Mouse (Mus musculus) heart, embryonic 14.5 days (tissue): ENCODE results near the gene Plcd1. TPM values are rescaled to one million over a fixed set of nuclear protein-coding genes. Genes with fewer than 3 reads are reported as not detected.

Experiments
- ATAC-seq: fragments of 200-750 bp; cut with Nextera tagmentation; 2 replicates; pipeline ENCODE4 v1.8.0; 2017; ENCODE audit warnings: low read depth, moderate TSS enrichment; ENCODE audit not compliant: insufficient number of reproducible peaks, insufficient read depth, low FRiP score
- H3K27ac ChIP-seq, 2 experiments: fragments of 200-500 bp in 1 of 2; fragments of 300-500 bp in 1 of 2; sonication (generic) in 1 of 2; replicated peaks in 1 of 2; 2 replicates each; pipeline ENCODE4 v1.5.1; 2012 to 2014; ENCODE audit warnings: low read depth in 2 of 2, low read length in 2 of 2, control low read depth in 1 of 2, mild to moderate bottlenecking in 1 of 2, mixed read lengths in 1 of 2; ENCODE audit not compliant: control insufficient read depth in 1 of 2, insufficient read depth in 1 of 2
- H3K27me3 ChIP-seq: fragments of 300-500 bp; sonication (generic); 2 replicates; pipeline ENCODE4 v1.6.1; 2014; ENCODE audit warnings: mild to moderate bottlenecking, low read length, control low read depth; ENCODE audit not compliant: control insufficient read depth, insufficient read depth
- H3K36me3 ChIP-seq: fragments of 300-500 bp; sonication (generic); 2 replicates; pipeline ENCODE4 v1.6.1; 2014; ENCODE audit warnings: mild to moderate bottlenecking, control low read depth, low read length, mixed read lengths; ENCODE audit not compliant: control insufficient read depth, insufficient read depth
- H3K4me1 ChIP-seq, 2 experiments: fragments of 200-500 bp in 1 of 2; fragments of 300-500 bp in 1 of 2; sonication (generic) in 1 of 2; 2 replicates each; pipeline ENCODE4 v1.6.1; 2012 to 2014; ENCODE audit warnings: low read length in 2 of 2, control low read depth in 1 of 2, mixed read lengths in 1 of 2; ENCODE audit not compliant: control insufficient read depth in 2 of 2, insufficient read depth in 2 of 2
- H3K4me2 ChIP-seq: fragments of 300-500 bp; sonication (generic); 2 replicates; pipeline ENCODE4 v1.6.1; 2014; ENCODE audit warnings: mild to moderate bottlenecking, low read length
- H3K4me3 ChIP-seq, 2 experiments: fragments of 200-500 bp in 1 of 2; fragments of 300-500 bp in 1 of 2; sonication (generic) in 1 of 2; 2 replicates each; pipeline ENCODE4 v1.5.1; 2012 to 2014; ENCODE audit warnings: low read length in 2 of 2, mild to moderate bottlenecking in 2 of 2, control low read depth in 1 of 2, low read depth in 1 of 2, moderate library complexity in 1 of 2; ENCODE audit not compliant: control insufficient read depth in 1 of 2, insufficient read depth in 1 of 2
- H3K9ac ChIP-seq: fragments of 300-500 bp; sonication (generic); 2 replicates; pipeline ENCODE4 v1.6.1; 2014; ENCODE audit warnings: mild to moderate bottlenecking, low read length
- H3K9me3 ChIP-seq: fragments of 300-500 bp; sonication (generic); 2 replicates; pipeline ENCODE4 v1.6.1; 2016; ENCODE audit warnings: low read length, control low read depth; ENCODE audit not compliant: control insufficient read depth
- WGBS: fragments of 180-500 bp; shearing (Covaris S2); extraction: QIAGEN DNeasy Blood & Tissue Kit; methylation state at CpG from one replicate; pipeline ENCODE4 v1.1.7; 2014; 5-methylcytosine and 5-hydroxymethylcytosine counted together
- polyA plus RNA-seq: library from polyadenylated mRNA; unstranded; fragments of >200 nt; fragmentation: Nextera tagmentation; extraction: Ambion mirVana; gene quantifications from 2 replicates; pipeline ENCODE4 v1.2.1, GENCODE M21; 2014

Gene Plcd1
- polyA plus RNA-seq, 1 experiment from 2014 or later = 18.1 TPM

DNA sequence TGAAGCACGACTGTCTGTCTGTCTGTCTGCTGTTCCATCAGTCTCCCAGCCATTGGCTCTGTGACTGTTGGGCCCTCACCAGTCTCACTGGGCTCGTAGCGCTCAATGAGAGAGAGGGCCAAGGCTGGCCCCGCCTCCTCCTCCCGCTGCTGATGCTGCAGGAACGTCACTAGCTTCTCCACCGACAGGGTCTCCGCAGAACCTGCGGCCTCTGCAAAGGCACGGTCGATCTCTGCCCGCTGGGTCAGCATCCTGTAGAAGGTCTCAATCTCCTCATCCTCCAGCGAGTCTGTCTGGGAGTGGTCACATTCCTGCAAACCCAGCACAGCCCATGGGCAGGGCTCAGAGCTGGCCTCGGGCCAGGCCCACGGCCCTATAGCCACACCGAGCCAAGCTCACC, 17.6 kb downstream of the Plcd1 start:
- Histone ChIP-seq H3K4me3 (no peak overlapping the region), H3K9me3 (no peaks in the 10 kb centered on the region), H3K27me3 (no peaks in the 10 kb centered on the region), H3K4me2 (no peak overlapping the region), H3K27ac (no peak overlapping the region), H3K4me1 (peaks cover 6 to 11% of the 10 kb centered on the region in 2 experiments), H3K36me3 (peaks cover 80% of the 10 kb centered on the region), H3K9ac (no peak overlapping the region)
- peak; percentile 48; the same call in 1 of the 2 replicates for ATAC-seq
- 51% methylated on average over 16 of the region's 16 CpGs for WGBS

DNA sequence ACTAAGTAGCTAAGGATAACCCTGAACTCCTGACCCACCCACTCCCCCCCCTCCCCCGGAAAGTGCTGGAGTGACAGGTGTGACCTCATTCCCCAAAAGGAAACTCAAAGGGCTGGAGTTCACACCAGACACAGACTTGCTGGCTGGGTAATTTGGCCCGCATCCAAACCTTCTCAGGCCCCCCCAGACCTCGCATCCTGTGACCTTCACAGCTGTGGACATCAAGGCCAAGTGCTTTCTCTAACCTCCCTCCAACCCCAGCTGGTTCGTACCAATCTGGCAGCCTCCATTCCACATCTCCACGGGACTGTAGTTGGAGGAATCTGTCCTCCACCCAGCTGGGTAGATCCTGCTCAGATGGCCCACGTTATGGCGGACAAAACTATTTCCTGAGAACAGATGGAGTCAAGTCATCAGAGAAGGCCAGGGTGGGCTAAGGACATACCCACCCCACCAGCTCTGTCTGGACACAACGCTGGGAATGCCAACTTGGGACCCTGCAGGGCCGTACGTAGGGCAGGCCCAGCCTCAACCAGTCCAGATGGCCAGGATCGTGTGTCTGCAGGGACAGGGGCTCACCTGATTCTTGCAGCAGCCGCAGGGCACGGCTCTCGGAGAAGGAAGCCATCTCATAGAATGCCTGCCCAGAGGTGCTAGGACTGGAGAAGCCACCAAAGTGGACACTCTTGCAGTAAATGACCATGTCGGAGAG, 20.0 kb downstream of the Plcd1 start:
- no peak overlapping the region for H3K4me2 ChIP-seq
- H3K27me3 ChIP-seq = no peaks in the 10 kb centered on the region
- peaks cover 12 to 14% of the 10 kb centered on the region in 2 experiments for H3K4me1 ChIP-seq
- 66% methylated on average over 15 of the region's 15 CpGs for WGBS
- H3K9ac ChIP-seq = 0 out of 2 replicates have a peak overlapping the region, but pooled peaks have one; percentile 11
- ATAC-seq = no peak
- peaks cover 59% of the 10 kb centered on the region for H3K36me3 ChIP-seq
- H3K27ac ChIP-seq = peak overlapping the region; percentile 2 to 28; a peak in 2 of 4 replicates
- H3K4me3 ChIP-seq = no peak overlapping the region
- H3K9me3 ChIP-seq = no peaks in the 10 kb centered on the region

DNA sequence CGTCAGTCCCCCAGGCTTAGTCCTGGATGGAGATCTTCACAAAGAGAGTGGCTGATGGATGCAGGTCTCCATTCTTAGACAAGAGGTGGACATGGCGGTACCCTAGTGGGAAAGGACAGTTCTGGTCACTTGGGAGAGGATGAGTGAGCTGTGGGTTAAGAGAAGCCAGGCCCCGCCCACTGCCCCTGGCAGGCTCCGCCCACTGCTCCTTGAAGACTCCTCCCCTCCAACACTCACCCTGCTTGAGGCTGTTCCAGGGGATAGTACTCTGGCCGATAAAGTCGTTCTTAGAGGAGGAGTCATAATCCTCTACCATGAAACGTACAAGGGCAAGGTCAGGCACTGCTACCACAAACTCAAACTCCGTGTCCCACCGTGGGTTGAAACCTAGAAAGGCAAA, 21.5 kb downstream of the Plcd1 start:
- 75% methylated on average over 9 of the region's 9 CpGs for WGBS
- Histone ChIP-seq H3K4me2 (no peak overlapping the region), H3K27me3 (no peaks in the 10 kb centered on the region), H3K36me3 (peaks cover 50% of the 10 kb centered on the region), H3K4me3 (no peak overlapping the region), H3K27ac (no peak overlapping the region), H3K9ac (no peak overlapping the region), H3K4me1 (peaks cover 12 to 14% of the 10 kb centered on the region in 2 experiments), H3K9me3 (no peaks in the 10 kb centered on the region)
- no peak for ATAC-seq

DNA sequence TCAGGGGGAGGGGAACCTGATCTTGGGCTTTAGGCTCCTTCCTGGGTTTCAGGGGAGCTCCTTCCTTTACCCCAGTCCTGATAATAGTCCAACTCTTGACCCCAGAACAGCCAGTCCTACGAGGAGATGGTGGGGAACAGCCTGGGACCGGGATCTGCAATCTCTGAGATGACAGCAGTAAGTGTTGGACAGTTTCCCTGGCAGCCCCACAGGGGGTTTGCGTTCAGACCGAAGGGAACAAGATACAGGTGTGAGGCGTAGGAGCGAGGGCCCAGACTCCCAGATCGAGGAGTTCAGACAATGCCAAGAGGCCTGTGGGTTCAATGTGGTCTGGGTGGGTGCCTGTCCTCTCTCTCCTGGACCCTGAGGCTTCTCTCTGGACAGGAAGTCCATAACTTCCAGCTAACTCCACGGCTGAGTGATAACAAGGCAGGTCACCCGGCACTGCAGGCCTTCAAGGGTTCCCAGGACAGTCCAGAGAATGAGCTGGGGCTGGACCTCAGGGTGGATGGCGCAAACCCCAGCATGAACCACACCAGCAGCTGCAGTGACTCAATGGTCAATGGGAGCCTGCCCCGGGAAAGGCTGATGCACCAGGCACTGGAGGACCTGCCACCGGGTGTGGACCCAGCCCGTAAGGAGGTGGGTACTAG, 23.0 kb downstream of the Plcd1 start:
- no peaks in the 10 kb centered on the region for H3K27me3 ChIP-seq
- no peak overlapping the region for H3K4me3 ChIP-seq
- peaks cover 9 to 12% of the 10 kb centered on the region in 2 experiments for H3K4me1 ChIP-seq
- no peak overlapping the region for H3K9ac ChIP-seq
- H3K36me3 ChIP-seq = peaks cover 40% of the 10 kb centered on the region
- 58% methylated on average over 13 of the region's 13 CpGs for WGBS
- no peak overlapping the region for H3K27ac ChIP-seq
- ATAC-seq = no peak
- no peaks in the 10 kb centered on the region for H3K9me3 ChIP-seq
- no peak overlapping the region for H3K4me2 ChIP-seq

DNA sequence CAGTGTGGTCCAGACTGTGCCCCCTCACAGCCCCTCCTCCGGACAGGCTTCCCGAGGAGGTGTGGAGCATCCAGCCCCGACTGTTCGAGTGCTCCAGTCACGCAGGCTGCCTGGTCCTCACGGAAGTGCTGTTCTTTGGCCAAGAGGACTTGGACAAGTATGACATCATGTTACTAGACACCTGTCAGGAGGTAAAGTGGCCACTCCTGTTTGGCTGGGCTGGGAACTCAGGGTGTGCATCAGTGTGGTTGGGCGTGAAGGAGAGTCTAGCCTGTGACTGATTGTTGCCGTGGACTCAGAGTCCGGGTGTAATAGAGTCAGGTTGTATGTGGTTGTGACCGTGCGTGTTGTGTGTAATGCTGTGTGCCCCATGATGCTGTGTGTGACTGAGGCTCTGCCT, 25.0 kb downstream of the Plcd1 start:
- peaks cover 22% of the 10 kb centered on the region for H3K36me3 ChIP-seq
- H3K4me2 ChIP-seq = no peak overlapping the region
- 75% methylated on average over 11 of the region's 11 CpGs for WGBS
- peaks cover 4 to 10% of the 10 kb centered on the region in 2 experiments for H3K4me1 ChIP-seq
- no peaks in the 10 kb centered on the region for H3K27me3 ChIP-seq
- no peak for ATAC-seq
- H3K27ac ChIP-seq = no peak overlapping the region
- H3K9ac ChIP-seq = no peak overlapping the region
- H3K4me3 ChIP-seq = no peak overlapping the region
- no peaks in the 10 kb centered on the region for H3K9me3 ChIP-seq

DNA sequence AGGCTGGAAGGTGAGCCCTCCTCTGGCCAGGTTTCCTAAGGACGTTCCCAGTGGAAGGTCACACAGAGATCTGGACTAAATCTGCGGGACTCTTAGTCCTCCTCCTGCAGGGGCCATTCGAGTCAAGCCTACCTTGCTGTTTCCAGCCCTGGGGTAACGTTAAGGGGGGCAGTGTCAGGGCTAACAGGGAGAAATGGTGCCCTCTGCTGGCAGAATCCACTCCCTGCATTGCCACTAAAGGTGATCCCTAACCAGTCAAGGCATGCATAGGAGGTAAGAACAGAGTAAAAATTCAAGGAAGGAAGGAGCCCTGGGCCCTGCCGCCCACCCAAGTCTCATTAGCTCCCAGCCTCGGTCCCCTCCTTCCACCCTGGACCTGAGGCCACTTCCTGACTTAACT, 25.7 kb downstream of the Plcd1 start:
- Histone ChIP-seq H3K27ac (no peak overlapping the region), H3K9me3 (no peaks in the 10 kb centered on the region), H3K4me3 (no peak overlapping the region), H3K27me3 (no peaks in the 10 kb centered on the region), H3K36me3 (peaks cover 15% of the 10 kb centered on the region), H3K4me2 (no peak overlapping the region), H3K4me1 (peaks cover 3 to 9% of the 10 kb centered on the region in 2 experiments; a peak in 2 of 4 replicates), H3K9ac (no peak overlapping the region)
- ATAC-seq = no peak
- WGBS = 3% methylated on average over 6 of the region's 6 CpGs

DNA sequence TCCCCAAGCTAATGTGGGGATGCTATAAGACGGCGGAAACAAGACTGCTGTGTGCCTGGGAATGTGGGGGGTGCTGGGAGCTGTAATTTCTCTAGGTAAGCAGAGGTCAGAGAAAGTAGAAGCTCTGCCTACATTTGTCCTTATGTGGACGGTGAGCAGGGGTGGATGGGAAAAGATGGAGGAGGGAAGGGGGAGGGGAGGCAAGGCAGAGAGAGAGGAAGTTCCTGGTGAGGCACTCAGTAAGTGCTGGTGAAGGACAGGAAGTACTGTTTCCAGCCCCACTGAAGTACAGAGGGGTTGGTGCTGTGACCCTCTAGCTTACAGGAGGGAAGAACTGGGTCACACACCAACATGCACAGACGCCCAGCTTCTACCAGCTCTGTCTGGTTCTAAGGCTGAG, 29.0 kb downstream of the Plcd1 start:
- no peaks in the 10 kb centered on the region for H3K9me3 ChIP-seq
- peaks cover 0 to 3% of the 10 kb centered on the region in 2 experiments; a peak in 2 of 4 replicates for H3K4me1 ChIP-seq
- H3K27ac ChIP-seq = no peak overlapping the region
- no peaks in the 10 kb centered on the region for H3K27me3 ChIP-seq
- H3K9ac ChIP-seq = no peak overlapping the region
- H3K36me3 ChIP-seq = no peaks in the 10 kb centered on the region
- ATAC-seq = no peak
- 57% methylated on average over 4 of the region's 4 CpGs for WGBS
- no peak overlapping the region for H3K4me2 ChIP-seq
- no peak overlapping the region for H3K4me3 ChIP-seq
